Mouse (Mus musculus): ENCODE results near the gene Kazn. TPM values are rescaled to one million over a fixed set of nuclear protein-coding genes. Genes with fewer than 3 reads are reported as not detected.
A peak's percentile ranks its signal among the peaks of the same experiment; 100 is the strongest.

Gene Kazn
- polyA plus RNA-seq, 1 experiment from 2014 or later = 5.8 TPM

- WGBS (ENCODE audit: insufficient replicate concordance) = 84% methylated on average over 2 of the region's 2 CpGs
- H3K36me3 ChIP-seq (ENCODE audit: control insufficient read depth, insufficient read depth, low read length) = 0 out of 2 replicates have a peak, but pooled peaks cover 3% of the 10 kb centered on the region
- no peak overlapping the region for H3K27ac ChIP-seq (ENCODE audit: low read depth, low read length)
- no peaks in the 10 kb centered on the region for H3K9me3 ChIP-seq (replicated peaks; ENCODE audit: control insufficient read depth, low read length)
- H3K4me1 ChIP-seq (ENCODE audit: control insufficient read depth, insufficient read depth, low read length) = peaks cover 28% of the 10 kb centered on the region
- H3K27me3 ChIP-seq (ENCODE audit: control insufficient read depth, insufficient read depth, low read length) = no peaks in the 10 kb centered on the region
- ATAC-seq (replicated peaks; ENCODE audit: insufficient number of reproducible peaks, low FRiP score, low TSS enrichment) = no peak
- H3K4me2 ChIP-seq = no peak overlapping the region
- no peak overlapping the region for H3K9ac ChIP-seq (ENCODE audit: low read depth, low read length)
- H3K4me3 ChIP-seq (ENCODE audit: low read depth, low read length) = no peak overlapping the region
These were observed 77.1 kb downstream of the Kazn start for GRCm38 (mm10) chr4:142162102-142162501.

GRCm38 (mm10) chr4:142160041-142160440 is 79.2 kb downstream of the Kazn start:
- Histone ChIP-seq H3K36me3 (ENCODE audit: control insufficient read depth, insufficient read depth, low read length) (0 out of 2 replicates have a peak, but pooled peaks cover 3% of the 10 kb centered on the region), H3K27me3 (ENCODE audit: control insufficient read depth, insufficient read depth, low read length) (no peaks in the 10 kb centered on the region), H3K27ac (ENCODE audit: low read depth, low read length) (no peak overlapping the region), H3K4me2 (no peak overlapping the region), H3K9ac (ENCODE audit: low read depth, low read length) (no peak overlapping the region), H3K4me1 (ENCODE audit: control insufficient read depth, insufficient read depth, low read length) (peaks cover 15% of the 10 kb centered on the region), H3K4me3 (ENCODE audit: low read depth, low read length) (no peak overlapping the region), H3K9me3 (replicated peaks; ENCODE audit: control insufficient read depth, low read length) (no peaks in the 10 kb centered on the region)
- 56% methylated on average over 8 of the region's 8 CpGs for WGBS (ENCODE audit: insufficient replicate concordance)
- ATAC-seq (replicated peaks; ENCODE audit: insufficient number of reproducible peaks, low FRiP score, low TSS enrichment) = no peak

- Histone ChIP-seq H3K9ac (ENCODE audit: low read depth, low read length) (no peak overlapping the region), H3K36me3 (ENCODE audit: control insufficient read depth, insufficient read depth, low read length) (0 out of 2 replicates have a peak, but pooled peaks cover 3% of the 10 kb centered on the region), H3K9me3 (replicated peaks; ENCODE audit: control insufficient read depth, low read length) (no peaks in the 10 kb centered on the region), H3K4me1 (ENCODE audit: control insufficient read depth, insufficient read depth, low read length) (peaks cover 9% of the 10 kb centered on the region), H3K4me3 (ENCODE audit: low read depth, low read length) (no peak overlapping the region), H3K27me3 (ENCODE audit: control insufficient read depth, insufficient read depth, low read length) (no peaks in the 10 kb centered on the region), H3K4me2 (no peak overlapping the region), H3K27ac (ENCODE audit: low read depth, low read length) (no peak overlapping the region)
- no peak for ATAC-seq (replicated peaks; ENCODE audit: insufficient number of reproducible peaks, low FRiP score, low TSS enrichment)
- WGBS (ENCODE audit: insufficient replicate concordance) = 57% methylated on average over 5 of the region's 5 CpGs
These were observed 82.7 kb downstream of the Kazn start for GRCm38 (mm10) chr4:142156506-142156905.

GRCm38 (mm10) chr4:142154246-142154645 is 85.0 kb downstream of the Kazn start:
- Histone ChIP-seq H3K4me3 (ENCODE audit: low read depth, low read length) (no peak overlapping the region), H3K27me3 (ENCODE audit: control insufficient read depth, insufficient read depth, low read length) (no peaks in the 10 kb centered on the region), H3K27ac (ENCODE audit: low read depth, low read length) (0 out of 2 replicates have a peak overlapping the region, but pooled peaks have one; percentile 12), H3K4me2 (no peak overlapping the region), H3K9me3 (replicated peaks; ENCODE audit: control insufficient read depth, low read length) (no peaks in the 10 kb centered on the region), H3K36me3 (ENCODE audit: control insufficient read depth, insufficient read depth, low read length) (0 out of 2 replicates have a peak, but pooled peaks cover 3% of the 10 kb centered on the region), H3K4me1 (ENCODE audit: control insufficient read depth, insufficient read depth, low read length) (peaks cover 3% of the 10 kb centered on the region; the same call in 1 of the 2 replicates), H3K9ac (ENCODE audit: low read depth, low read length) (no peak overlapping the region)
- 68% methylated on average over 11 of the region's 11 CpGs for WGBS (ENCODE audit: insufficient replicate concordance)
- no peak for ATAC-seq (replicated peaks; ENCODE audit: insufficient number of reproducible peaks, low FRiP score, low TSS enrichment)

GRCm38 (mm10) chr4:142153526-142153925 is 85.7 kb downstream of the Kazn start:
- no peaks in the 10 kb centered on the region for H3K9me3 ChIP-seq (replicated peaks; ENCODE audit: control insufficient read depth, low read length)
- H3K36me3 ChIP-seq (ENCODE audit: control insufficient read depth, insufficient read depth, low read length) = 0 out of 2 replicates have a peak, but pooled peaks cover 2% of the 10 kb centered on the region
- no peak overlapping the region for H3K27ac ChIP-seq (ENCODE audit: low read depth, low read length)
- no peak overlapping the region for H3K4me3 ChIP-seq (ENCODE audit: low read depth, low read length)
- H3K4me2 ChIP-seq = no peak overlapping the region
- 4% methylated on average over 2 of the region's 2 CpGs for WGBS (ENCODE audit: insufficient replicate concordance)
- H3K4me1 ChIP-seq (ENCODE audit: control insufficient read depth, insufficient read depth, low read length) = peaks cover 3% of the 10 kb centered on the region; the same call in 1 of the 2 replicates
- 0 out of 2 replicates have a peak, but pooled peaks have one; percentile 27 for ATAC-seq (replicated peaks; ENCODE audit: insufficient number of reproducible peaks, low FRiP score, low TSS enrichment)
- no peaks in the 10 kb centered on the region for H3K27me3 ChIP-seq (ENCODE audit: control insufficient read depth, insufficient read depth, low read length)
- no peak overlapping the region for H3K9ac ChIP-seq (ENCODE audit: low read depth, low read length)

GRCm38 (mm10) chr4:142152733-142153422 is 86.3 kb downstream of the Kazn start:
- Histone ChIP-seq H3K4me2 (no peak overlapping the region), H3K9ac (ENCODE audit: low read depth, low read length) (no peak overlapping the region), H3K4me1 (ENCODE audit: control insufficient read depth, insufficient read depth, low read length) (peaks cover 3% of the 10 kb centered on the region; the same call in 1 of the 2 replicates), H3K27me3 (ENCODE audit: control insufficient read depth, insufficient read depth, low read length) (no peaks in the 10 kb centered on the region), H3K27ac (ENCODE audit: low read depth, low read length) (no peak overlapping the region), H3K4me3 (ENCODE audit: low read depth, low read length) (no peak overlapping the region), H3K36me3 (ENCODE audit: control insufficient read depth, insufficient read depth, low read length) (peaks cover 3% of the 10 kb centered on the region), H3K9me3 (replicated peaks; ENCODE audit: control insufficient read depth, low read length) (no peaks in the 10 kb centered on the region)
- no peak for ATAC-seq (replicated peaks; ENCODE audit: insufficient number of reproducible peaks, low FRiP score, low TSS enrichment)
- WGBS (ENCODE audit: insufficient replicate concordance) = 60% methylated on average over 8 of the region's 8 CpGs

- 70% methylated on average over 2 of the region's 2 CpGs for WGBS (ENCODE audit: insufficient replicate concordance)
These were observed 89.1 kb downstream of the Kazn start for GRCm38 (mm10) chr4:142150086-142150485.

GRCm38 (mm10) chr4:142149202-142149601 is 90.0 kb downstream of the Kazn start:
- no peaks in the 10 kb centered on the region for H3K27me3 ChIP-seq (ENCODE audit: control insufficient read depth, insufficient read depth, low read length)
- H3K9me3 ChIP-seq (replicated peaks; ENCODE audit: control insufficient read depth, low read length) = no peaks in the 10 kb centered on the region
- 74% methylated on average over 9 of the region's 9 CpGs for WGBS (ENCODE audit: insufficient replicate concordance)
- H3K4me3 ChIP-seq (ENCODE audit: low read depth, low read length) = no peak overlapping the region
- ATAC-seq (replicated peaks; ENCODE audit: insufficient number of reproducible peaks, low FRiP score, low TSS enrichment) = no peak
- H3K4me2 ChIP-seq = no peak overlapping the region
- peaks cover 3% of the 10 kb centered on the region; the same call in 1 of the 2 replicates for H3K4me1 ChIP-seq (ENCODE audit: control insufficient read depth, insufficient read depth, low read length)
- H3K36me3 ChIP-seq (ENCODE audit: control insufficient read depth, insufficient read depth, low read length) = peaks cover 8% of the 10 kb centered on the region
- no peak overlapping the region for H3K27ac ChIP-seq (ENCODE audit: low read depth, low read length)
- H3K9ac ChIP-seq (ENCODE audit: low read depth, low read length) = no peak overlapping the region

More at GRCm38 (mm10) chr4:142150086-142150485, 89.1 kb downstream of the Kazn start:
- Histone ChIP-seq H3K27ac (ENCODE audit: low read depth, low read length) (no peak overlapping the region), H3K36me3 (ENCODE audit: control insufficient read depth, insufficient read depth, low read length) (peaks cover 8% of the 10 kb centered on the region), H3K4me1 (ENCODE audit: control insufficient read depth, insufficient read depth, low read length) (peaks cover 3% of the 10 kb centered on the region; the same call in 1 of the 2 replicates), H3K4me3 (ENCODE audit: low read depth, low read length) (no peak overlapping the region), H3K27me3 (ENCODE audit: control insufficient read depth, insufficient read depth, low read length) (no peaks in the 10 kb centered on the region), H3K9ac (ENCODE audit: low read depth, low read length) (no peak overlapping the region), H3K9me3 (replicated peaks; ENCODE audit: control insufficient read depth, low read length) (no peaks in the 10 kb centered on the region), H3K4me2 (no peak overlapping the region)
- no peak for ATAC-seq (replicated peaks; ENCODE audit: insufficient number of reproducible peaks, low FRiP score, low TSS enrichment)
